In genomic region chr7:140954733-140955071, GRCm38 (mm10) we compare ENCODE assay signal across 8 mouse cellular contexts. TPM values are rescaled to one million over a fixed set of nuclear protein-coding genes. Genes with fewer than 3 reads are reported as not detected.
DNase-seq lines count a peak whose midpoint lies in the region; ATAC-seq lines count a peak whose summit lies in the region.

No protein-coding gene starts in this region.

- H3K4me2 ChIP-seq in lung, embryonic 16.5 days (ENCODE audit: low read depth, low read length): peak overlapping the region; percentile 73
- H3K4me2 ChIP-seq in forebrain, embryonic 16.5 days (ENCODE audit: low read length): peak overlapping the region; percentile 50
- peak overlapping the region; percentile 73 for H3K4me2 ChIP-seq in stomach, embryonic 15.5 days

- H3K9me3 ChIP-seq in lung, embryonic 16.5 days (ENCODE audit: control insufficient read depth, low read length): no peaks in the 10 kb centered on the region
- no peaks in the 10 kb centered on the region for H3K9me3 ChIP-seq in forebrain, embryonic 16.5 days (ENCODE audit: control insufficient read depth, low read length)
- H3K9me3 ChIP-seq in stomach, embryonic 15.5 days: no peaks in the 10 kb centered on the region

- H3K27me3 ChIP-seq in lung, embryonic 16.5 days (ENCODE audit: control insufficient read depth, insufficient read depth, low read depth, low read length): no peaks in the 10 kb centered on the region; the same call in 1 of the 2 replicates
- H3K27me3 ChIP-seq in forebrain, embryonic 16.5 days (replicated peaks; ENCODE audit: control insufficient read depth, insufficient read depth, low read length): 0 out of 2 replicates have a peak, but pooled peaks cover 2% of the 10 kb centered on the region
- no peaks in the 10 kb centered on the region for H3K27me3 ChIP-seq in stomach, embryonic 15.5 days (replicated peaks)

- intact Hi-C loops in left cerebral cortex, postnatal 4 days (cut with DNase I): no loop called here

- DNase-seq in lung, postnatal 36 days: no peak
- DNase-seq in liver: peak; percentile 59
- DNase-seq in left cerebral cortex, postnatal 4 days: no peak
- DNase-seq in spleen, postnatal 14 days (ENCODE audit: low spot score in 2 of 2): no peak
- no peak for DNase-seq in layer of hippocampus, postnatal 10 days (ENCODE audit: low spot score in 2 of 2)

- H3K36me3 ChIP-seq in lung, embryonic 16.5 days (ENCODE audit: control insufficient read depth, insufficient read depth, low read length): peaks cover under 1% of the 10 kb centered on the region; the same call in 1 of the 2 replicates
- H3K36me3 ChIP-seq in forebrain, embryonic 16.5 days (ENCODE audit: control insufficient read depth, insufficient read depth): no peaks in the 10 kb centered on the region
- H3K36me3 ChIP-seq in stomach, embryonic 15.5 days: peaks cover 6% of the 10 kb centered on the region; the same call in 1 of the 2 replicates

- 2% methylated on average over 9 of the region's 9 CpGs for WGBS in lung, embryonic 16.5 days
- 12% methylated on average over 9 of the region's 9 CpGs for WGBS in forebrain, embryonic 16.5 days
- 3% methylated on average over 9 of the region's 9 CpGs for WGBS in stomach, embryonic 15.5 days

- H3K27ac ChIP-seq in lung, embryonic 16.5 days (ENCODE audit: low read length): peak overlapping the region; percentile 2; the same call in 1 of the 2 replicates
- no peak overlapping the region for H3K27ac ChIP-seq in forebrain, embryonic 16.5 days (ENCODE audit: low read length)
- H3K27ac ChIP-seq in stomach, embryonic 15.5 days: peak overlapping the region; percentile 97

- no peak for ATAC-seq in lung, embryonic 16.5 days (ENCODE audit: low read depth)
- ATAC-seq in forebrain, embryonic 16.5 days: no peak
- no peak for ATAC-seq in stomach, embryonic 15.5 days (ENCODE audit: insufficient read depth, low FRiP score, low read depth)

- peaks cover 28% of the 10 kb centered on the region for H3K4me1 ChIP-seq in lung, embryonic 16.5 days (replicated peaks; ENCODE audit: control insufficient read depth, insufficient read depth, low read length)
- H3K4me1 ChIP-seq in forebrain, embryonic 16.5 days (replicated peaks; ENCODE audit: control insufficient read depth, insufficient read depth, low read length): peaks cover 8% of the 10 kb centered on the region
- H3K4me1 ChIP-seq in stomach, embryonic 15.5 days: peaks cover 52% of the 10 kb centered on the region

- H3K9ac ChIP-seq in lung, embryonic 16.5 days (ENCODE audit: low read length): peak overlapping the region; percentile 76
- no peak overlapping the region for H3K9ac ChIP-seq in forebrain, embryonic 16.5 days (replicated peaks; ENCODE audit: low read depth, low read length)
- H3K9ac ChIP-seq in stomach, embryonic 15.5 days: peak overlapping the region; percentile 67

- H3K4me3 ChIP-seq in lung, embryonic 16.5 days (ENCODE audit: low read length): peak overlapping the region; percentile 65
- H3K4me3 ChIP-seq in forebrain, embryonic 16.5 days (replicated peaks; ENCODE audit: low read length): peak overlapping the region; percentile 36
- peak overlapping the region; percentile 65 for H3K4me3 ChIP-seq in stomach, embryonic 15.5 days (replicated peaks)

RNA-seq across cellular contexts. Expression of gene Gm45717, which starts 1.0 kb away (rescaled TPM):
- 0.67 TPM in 1 of 2 replicates, not detected in the other for polyA plus RNA-seq in lung, embryonic 16.5 days (2015; fragmentation: Nextera tagmentation; extraction: Ambion mirVana)
- polyA plus RNA-seq in forebrain, embryonic 16.5 days (2015; fragmentation: Nextera tagmentation; extraction: Ambion mirVana): not detected in 2 replicates
- polyA plus RNA-seq in stomach, embryonic 15.5 days (2015; fragmentation: Nextera tagmentation; extraction: Ambion mirVana): 0.40 and 0.71 TPM in 2 replicates
- not detected for total RNA-seq in left cerebral cortex, postnatal 4 days (2021)
- total RNA-seq in layer of hippocampus, postnatal 10 days (2021): not detected

RNA-seq across cellular contexts. Expression of gene Ifitm2, which starts 1.1 kb away (rescaled TPM):
- polyA plus RNA-seq in lung, embryonic 16.5 days (2015; fragmentation: Nextera tagmentation; extraction: Ambion mirVana): 949 and 984 TPM in 2 replicates
- polyA plus RNA-seq in forebrain, embryonic 16.5 days (2015; fragmentation: Nextera tagmentation; extraction: Ambion mirVana): 126 and 150 TPM in 2 replicates
- polyA plus RNA-seq in stomach, embryonic 15.5 days (2015; fragmentation: Nextera tagmentation; extraction: Ambion mirVana): 1,181 and 1,379 TPM in 2 replicates
- total RNA-seq in left cerebral cortex, postnatal 4 days (2021): 10 to 100 TPM; 36.6 to 45.9 TPM
- total RNA-seq in layer of hippocampus, postnatal 10 days (2021): 10 to 100 TPM; 20.3 to 27.0 TPM

RNA-seq across cellular contexts. Expression of gene Ifitm5, which starts 4.6 kb away (rescaled TPM):
- polyA plus RNA-seq in lung, embryonic 16.5 days (2015; fragmentation: Nextera tagmentation; extraction: Ambion mirVana): 2.8 and 6.6 TPM in 2 replicates
- polyA plus RNA-seq in forebrain, embryonic 16.5 days (2015; fragmentation: Nextera tagmentation; extraction: Ambion mirVana): 0.38 and 2.1 TPM in 2 replicates
- 3.2 and 3.6 TPM in 2 replicates for polyA plus RNA-seq in stomach, embryonic 15.5 days (2015; fragmentation: Nextera tagmentation; extraction: Ambion mirVana)
- total RNA-seq in left cerebral cortex, postnatal 4 days (2021): not detected
- not detected for total RNA-seq in layer of hippocampus, postnatal 10 days (2021)

RNA-seq across cellular contexts. Expression of gene Ifitm1, which starts 12.3 kb away (rescaled TPM):
- polyA plus RNA-seq in lung, embryonic 16.5 days (2015; fragmentation: Nextera tagmentation; extraction: Ambion mirVana): 38.8 and 49.1 TPM in 2 replicates
- polyA plus RNA-seq in forebrain, embryonic 16.5 days (2015; fragmentation: Nextera tagmentation; extraction: Ambion mirVana): 9.0 and 11.2 TPM in 2 replicates
- 179 and 209 TPM in 2 replicates for polyA plus RNA-seq in stomach, embryonic 15.5 days (2015; fragmentation: Nextera tagmentation; extraction: Ambion mirVana)
- total RNA-seq in left cerebral cortex, postnatal 4 days (2021): 1 to 10 TPM; 2.8 to 5.4 TPM
- total RNA-seq in layer of hippocampus, postnatal 10 days (2021): 1 to 10 TPM; 3.6 to 5.5 TPM

RNA-seq across cellular contexts. Expression of gene Pgghg, which starts 13.5 kb away (rescaled TPM):
- polyA plus RNA-seq in lung, embryonic 16.5 days (2015; fragmentation: Nextera tagmentation; extraction: Ambion mirVana): 20.5 and 23.4 TPM in 2 replicates
- polyA plus RNA-seq in forebrain, embryonic 16.5 days (2015; fragmentation: Nextera tagmentation; extraction: Ambion mirVana): 8.9 and 10.1 TPM in 2 replicates
- polyA plus RNA-seq in stomach, embryonic 15.5 days (2015; fragmentation: Nextera tagmentation; extraction: Ambion mirVana): 21.2 and 23.5 TPM in 2 replicates
- 1 to 10 TPM; 3.1 to 4.0 TPM for total RNA-seq in left cerebral cortex, postnatal 4 days (2021)
- total RNA-seq in layer of hippocampus, postnatal 10 days (2021): 1 to 10 TPM; 4.2 to 5.0 TPM
